Mouse (Mus musculus) layer of hippocampus, adult 8-10 months (tissue): Measurements from ENCODE around the gene Gtpbp6. TPM values are rescaled to one million over a fixed set of nuclear protein-coding genes. Genes with fewer than 3 reads are reported as not detected.
"Not testable (repeated sequence)": the region's sequence is repeated elsewhere in the genome, so short reads cannot be mapped to it uniquely, and the experiment has no call there.

ENCODE experiments used
- DNase-seq, 2 experiments: peaks; one replicate each; pipeline ENCODE4 v3.0.0; 2022; ENCODE audit warnings: low spot score in 2 of 2
- total RNA-seq, 4 experiments: library from RNA; stranded (reverse); gene quantifications; 2 replicates each; pipeline ENCODE4 v1.2.4; 2022

The Gtpbp6 gene
- 10 to 100 TPM; 83.8 to 92.2 (median 89.3) TPM for total RNA-seq

DNA sequence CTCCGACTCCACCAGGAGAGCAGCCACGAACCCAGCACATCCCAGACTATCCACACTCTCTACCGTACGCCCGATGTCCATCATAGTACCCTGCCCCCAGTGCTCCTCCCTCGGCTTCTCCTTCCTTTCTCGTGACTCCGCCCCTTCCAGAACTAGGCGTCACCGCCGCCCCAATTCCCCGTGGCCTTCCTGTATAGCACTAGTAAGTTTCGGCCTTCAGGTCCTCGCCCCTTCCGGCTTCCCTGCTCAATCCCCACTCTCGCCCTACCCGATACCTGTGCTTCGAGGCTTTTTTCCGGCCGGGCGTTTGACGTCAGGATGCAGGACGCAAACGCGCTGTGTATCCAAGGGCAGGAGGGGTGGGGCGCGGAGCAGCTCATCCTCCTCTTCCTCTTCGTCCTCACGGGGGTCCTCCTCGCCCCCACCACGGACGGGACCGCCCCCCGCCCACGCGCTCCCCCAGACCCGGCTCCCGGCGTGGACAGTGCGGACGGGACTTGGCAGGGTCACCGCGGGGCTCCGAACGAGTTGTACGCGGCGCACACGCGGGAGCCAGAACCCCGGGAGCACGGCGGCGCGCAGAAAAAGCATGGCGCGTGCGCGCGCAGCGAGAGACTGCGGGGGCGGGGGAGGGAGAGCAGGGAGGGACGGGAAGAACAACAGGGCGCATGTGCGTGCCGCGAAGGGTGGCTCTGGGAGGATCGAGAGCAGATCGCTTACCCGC lies at the start of gene Gtpbp6:
TSS of gene Gtpbp6 (minus strand) at position 617 of the 724 bp plus-strand sequence.
- peak; percentile 94 to 95 for DNase-seq

DNA sequence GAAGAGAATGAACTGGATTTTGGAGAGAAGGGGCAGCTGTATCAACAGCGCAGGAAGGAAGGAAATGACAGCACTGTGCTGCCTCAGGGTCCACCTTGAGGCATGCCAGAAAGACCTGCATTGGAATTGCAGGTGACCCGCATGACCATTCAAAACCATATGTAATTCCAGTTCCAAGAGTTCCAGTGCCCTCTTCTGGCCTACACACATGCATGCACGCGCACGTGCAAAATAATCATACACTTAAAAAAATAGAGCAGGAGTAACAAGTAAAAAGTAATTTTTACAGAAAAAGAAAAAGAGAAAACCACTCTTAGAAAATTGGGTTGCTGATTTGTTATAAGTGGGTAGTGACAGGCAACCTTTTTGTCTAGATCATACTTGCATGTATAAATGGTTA lies 35.0 kb upstream of the Gtpbp6 start:
- no peak for DNase-seq

DNA sequence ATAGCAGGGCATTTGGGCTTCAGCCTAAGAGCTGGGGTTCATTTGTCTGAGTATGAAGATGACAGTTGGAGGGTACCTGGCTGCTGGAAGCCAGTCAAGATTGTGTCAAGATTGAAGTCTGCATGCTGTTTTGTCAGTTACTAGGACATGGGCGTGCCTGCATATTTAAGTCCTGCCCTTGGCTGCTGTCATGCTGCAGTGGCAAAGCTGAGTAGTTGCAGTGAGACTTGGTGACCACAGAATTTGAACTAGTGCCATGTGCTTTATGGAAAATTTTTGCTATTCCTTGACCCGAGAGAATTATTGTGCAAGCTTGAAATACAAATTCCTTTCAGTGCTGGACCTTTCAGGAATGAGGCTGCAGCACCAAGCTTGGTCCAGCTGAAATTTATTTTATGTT lies 34.3 kb upstream of the Gtpbp6 start:
- no peak for DNase-seq

DNA sequence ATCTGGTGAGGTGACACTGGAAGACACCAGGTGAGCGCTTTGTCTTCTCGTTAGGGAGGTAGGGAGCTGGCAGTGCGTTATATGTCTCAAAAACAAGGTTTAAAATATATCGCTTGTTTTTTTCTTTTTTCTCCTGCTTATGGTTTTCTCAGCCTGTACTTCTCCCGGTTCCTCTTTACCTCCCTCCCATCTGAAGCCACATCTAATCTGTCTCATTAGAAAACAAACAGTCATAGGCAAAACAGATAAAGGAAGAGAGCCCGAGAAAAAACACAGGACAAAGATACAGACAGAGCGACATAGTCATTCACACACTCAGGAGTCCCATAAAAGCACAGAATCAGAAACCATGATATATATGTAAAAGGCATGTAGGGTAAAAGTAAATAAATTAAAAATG lies 32.4 kb upstream of the Gtpbp6 start:
- DNase-seq, result no peak

DNA sequence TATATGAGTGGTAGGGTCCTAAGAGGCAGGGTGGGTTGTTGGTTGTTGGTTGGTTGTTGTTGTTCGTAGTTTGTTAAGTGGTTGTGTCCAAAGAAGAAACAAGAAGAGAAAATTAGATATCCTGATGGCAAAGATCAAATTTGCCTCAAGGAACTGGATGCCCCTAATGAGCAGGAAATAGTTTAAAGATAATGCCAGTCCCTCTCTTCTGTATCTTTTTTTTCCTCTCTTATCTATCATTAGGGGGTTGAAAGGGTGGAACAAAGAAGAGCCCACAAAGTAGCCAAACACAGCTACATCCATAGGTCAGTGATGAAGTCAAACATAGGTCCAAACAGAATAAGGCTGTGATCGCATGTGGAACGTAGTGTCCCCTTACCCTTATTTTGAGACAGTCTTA lies 31.3 kb upstream of the Gtpbp6 start:
- no peak for DNase-seq

DNA sequence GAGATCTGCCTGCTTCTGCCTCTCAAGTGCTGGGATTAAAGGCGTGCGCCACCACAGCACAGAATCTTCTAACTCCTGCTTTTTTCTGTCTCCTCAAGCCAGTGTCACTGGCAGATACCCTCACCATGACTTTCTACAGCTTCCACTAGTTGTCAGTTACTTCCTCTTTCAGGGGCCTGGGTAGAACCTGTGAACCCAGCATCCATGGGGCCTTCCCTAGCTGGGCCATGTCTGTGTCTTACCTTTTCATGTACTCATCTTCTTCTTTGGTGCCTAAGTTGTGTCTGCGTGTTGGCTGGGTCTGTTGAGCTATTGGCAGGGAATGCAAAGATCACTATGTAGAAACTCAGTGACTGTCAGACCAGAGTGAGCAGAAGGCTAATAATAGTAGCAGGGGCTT lies 29.8 kb upstream of the Gtpbp6 start:
- DNase-seq, result no peak

DNA sequence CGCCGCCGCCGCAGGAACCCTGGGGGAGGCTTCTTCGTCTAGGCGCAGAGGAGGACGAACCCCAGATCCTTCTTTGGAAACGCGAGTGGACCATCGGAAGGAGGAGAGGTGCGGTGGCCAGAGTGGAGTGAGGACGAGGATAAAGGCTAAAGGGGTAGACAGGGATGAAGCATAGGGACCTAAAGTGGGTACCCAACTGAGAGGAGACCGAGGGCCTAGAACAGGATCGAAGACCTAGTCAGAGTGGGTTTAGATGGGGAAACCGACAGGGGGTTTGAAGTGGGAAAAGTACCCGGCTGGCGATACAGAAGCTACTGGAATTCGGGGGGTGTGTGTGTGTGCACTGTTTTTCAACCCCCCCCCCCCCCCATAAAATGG lies 28.1 kb upstream of the Gtpbp6 start:
- no peak for DNase-seq

DNA sequence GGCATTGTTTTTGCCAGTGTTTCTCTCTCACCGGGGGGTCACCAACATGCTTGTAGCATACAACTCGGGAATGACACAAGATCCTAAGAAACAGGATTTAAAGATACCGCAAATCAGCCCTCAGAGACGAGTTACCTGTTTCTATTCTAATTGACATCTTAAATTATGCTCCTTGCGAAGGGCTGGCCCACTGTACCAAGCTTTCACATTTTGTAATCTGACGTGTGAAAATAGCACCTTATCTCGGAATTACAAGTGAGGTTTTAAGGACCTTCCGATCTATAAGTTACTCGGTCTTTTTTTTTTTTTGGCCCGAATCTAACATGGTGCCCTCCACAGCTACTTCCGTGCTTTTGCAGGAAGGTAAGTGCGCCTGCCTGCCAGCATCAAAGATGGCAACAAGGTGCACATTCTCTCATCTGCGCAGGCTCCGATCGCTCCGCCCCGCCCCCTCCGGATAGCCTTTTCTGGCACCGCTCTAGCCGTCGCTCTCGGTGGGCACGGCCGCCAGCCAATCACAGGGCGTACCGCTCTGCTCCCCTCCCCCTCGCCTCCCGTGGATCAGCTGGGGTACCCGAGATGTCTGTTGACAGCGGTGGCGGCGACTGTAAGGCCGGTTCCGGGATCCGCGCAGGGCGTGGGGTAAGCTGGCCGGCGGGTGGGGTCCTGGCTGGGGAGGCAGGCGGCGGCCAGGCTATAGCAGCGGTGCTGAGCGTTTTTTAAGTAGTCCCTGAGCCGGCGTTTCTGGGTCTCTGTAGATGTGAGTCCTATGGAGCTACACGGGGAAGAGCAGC lies 27.5 kb upstream of the Gtpbp6 start, which contains the start of gene Chfr:
TSS of gene Chfr (plus strand) at position 550 of the 794 bp plus-strand sequence.
- DNase-seq, result peak; percentile 98 to 100

DNA sequence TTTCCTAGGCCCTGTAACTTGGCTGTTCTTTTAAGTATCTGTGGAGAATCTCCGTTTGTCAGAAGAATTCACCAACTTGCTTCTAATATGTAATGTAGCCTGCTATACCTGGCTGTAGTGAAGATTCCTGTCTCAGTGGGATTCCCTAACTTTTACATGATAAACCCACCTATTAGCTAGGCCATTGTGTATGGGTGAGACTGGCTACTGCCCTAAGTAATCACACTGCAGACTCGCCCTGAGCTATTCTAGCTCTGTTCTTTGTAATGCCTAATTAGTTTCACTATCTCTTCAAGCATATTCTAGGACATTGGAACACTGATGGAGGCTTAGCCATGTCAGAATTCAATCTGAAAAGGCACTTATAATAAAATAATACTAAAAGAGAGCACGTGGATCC lies 14.4 kb upstream of the Gtpbp6 start:
- not testable (repeated sequence) for DNase-seq

DNA sequence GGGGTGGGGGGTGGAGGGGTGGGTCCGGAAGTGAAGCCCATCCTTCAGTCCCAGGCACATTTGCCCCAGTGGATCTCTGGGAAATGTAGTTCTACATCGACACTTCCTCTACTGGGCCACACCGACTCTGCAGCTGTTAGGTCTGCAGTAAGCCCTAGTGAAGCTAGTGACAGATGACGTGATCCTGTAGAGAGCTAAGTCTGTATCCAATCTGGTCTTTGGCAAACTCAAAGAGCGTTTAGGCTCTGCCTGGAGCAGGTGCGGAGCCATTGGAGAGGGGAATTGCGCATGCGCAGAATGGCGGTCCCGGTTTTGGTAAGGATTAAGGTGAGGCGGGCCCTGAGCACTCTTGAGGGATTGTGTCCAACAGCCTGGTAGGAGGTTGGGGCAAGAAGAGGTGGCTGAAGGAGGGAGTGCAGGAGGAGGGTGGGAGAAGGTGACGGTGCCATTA lies 2.0 kb upstream of the Gtpbp6 start, which contains the start of gene Zfp605:
TSS of gene Zfp605 (plus strand) at position 102 of the 451 bp plus-strand sequence.
- peak; percentile 92 to 95 for DNase-seq

DNA sequence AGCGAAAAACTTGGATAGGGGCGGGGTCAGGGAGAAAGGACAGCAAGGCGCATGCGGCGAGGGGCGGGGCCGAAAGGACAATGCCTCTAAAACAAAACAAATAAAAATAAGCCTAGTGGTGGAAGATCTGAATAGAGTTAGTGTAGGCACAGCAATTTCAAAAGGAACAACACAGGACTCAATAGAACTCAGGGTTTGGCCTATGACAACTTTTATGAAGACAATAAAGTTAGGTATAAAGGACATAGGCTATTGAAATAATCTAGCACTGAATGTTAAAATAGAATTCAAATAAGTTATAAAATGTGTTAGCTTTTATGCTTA lies 270 bp upstream of the Gtpbp6 start:
- DNase-seq, result no peak

DNA sequence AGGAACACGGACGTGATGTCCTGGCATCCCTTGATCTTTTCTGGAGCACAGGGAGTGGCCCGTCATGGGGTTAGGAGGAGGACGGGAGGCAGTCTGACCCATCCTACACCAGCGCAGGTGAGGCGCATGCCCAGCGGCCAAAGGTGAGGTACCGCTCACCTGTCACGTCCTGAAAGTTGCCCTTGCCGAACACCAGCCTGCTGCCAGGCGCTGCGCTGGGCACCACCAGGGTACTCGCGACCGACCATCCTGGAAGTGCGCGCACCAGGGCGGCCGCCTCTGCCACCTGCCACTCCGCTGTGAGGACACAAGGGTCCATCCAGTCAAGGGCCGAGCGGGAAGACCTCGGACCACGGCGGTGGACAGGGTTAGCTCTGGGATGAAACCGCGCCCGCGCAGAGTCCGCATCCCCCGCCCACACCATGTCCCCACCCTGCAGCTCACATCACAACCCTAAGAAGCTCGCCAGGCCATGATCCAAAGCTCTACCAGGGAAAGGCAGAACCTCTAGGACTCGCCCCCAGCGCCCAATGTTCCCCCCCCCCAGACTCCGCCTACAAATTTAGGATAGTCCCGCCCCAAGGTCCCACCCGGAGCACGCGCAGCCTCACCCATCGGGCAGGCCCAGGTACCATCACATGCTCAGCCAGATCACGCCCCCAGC lies 964 bp downstream of the Gtpbp6 start:
- peak; percentile 46 to 57 for DNase-seq

DNA sequence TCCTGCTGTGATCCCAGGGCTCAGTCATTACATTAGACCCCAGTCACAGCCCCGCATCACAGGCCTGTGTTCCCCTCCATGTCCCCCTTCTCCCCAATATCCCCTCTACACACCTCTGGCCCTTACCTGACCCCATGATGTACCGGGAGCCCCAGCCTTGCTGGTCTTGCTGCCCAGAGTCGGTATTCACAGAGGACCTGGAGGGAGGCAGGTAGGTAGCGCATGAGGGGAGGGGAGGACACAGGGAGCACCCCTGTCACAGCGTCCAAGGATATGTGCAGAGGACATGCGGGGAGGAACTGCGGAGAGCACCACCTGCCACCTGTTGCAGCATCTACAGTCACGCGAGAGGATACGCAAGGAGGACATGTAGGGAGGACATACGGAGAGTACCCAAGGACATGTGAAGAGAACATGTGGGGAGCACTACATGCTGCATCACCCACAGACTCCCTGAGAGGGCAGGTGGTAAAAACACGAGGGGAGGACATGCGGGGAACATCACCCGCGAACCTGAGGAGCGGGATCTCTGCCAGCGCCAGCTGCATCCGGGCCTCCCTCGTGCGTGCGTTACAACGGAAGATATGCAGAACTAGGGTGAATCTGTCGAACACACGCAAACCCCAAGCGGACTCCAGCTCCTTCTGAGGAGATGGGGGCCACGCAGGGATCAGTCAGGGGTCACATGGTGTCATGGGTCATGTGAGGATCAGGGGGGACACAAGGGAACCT lies 1.7 kb downstream of the Gtpbp6 start:
- DNase-seq, result peak; percentile 28 to 53

DNA sequence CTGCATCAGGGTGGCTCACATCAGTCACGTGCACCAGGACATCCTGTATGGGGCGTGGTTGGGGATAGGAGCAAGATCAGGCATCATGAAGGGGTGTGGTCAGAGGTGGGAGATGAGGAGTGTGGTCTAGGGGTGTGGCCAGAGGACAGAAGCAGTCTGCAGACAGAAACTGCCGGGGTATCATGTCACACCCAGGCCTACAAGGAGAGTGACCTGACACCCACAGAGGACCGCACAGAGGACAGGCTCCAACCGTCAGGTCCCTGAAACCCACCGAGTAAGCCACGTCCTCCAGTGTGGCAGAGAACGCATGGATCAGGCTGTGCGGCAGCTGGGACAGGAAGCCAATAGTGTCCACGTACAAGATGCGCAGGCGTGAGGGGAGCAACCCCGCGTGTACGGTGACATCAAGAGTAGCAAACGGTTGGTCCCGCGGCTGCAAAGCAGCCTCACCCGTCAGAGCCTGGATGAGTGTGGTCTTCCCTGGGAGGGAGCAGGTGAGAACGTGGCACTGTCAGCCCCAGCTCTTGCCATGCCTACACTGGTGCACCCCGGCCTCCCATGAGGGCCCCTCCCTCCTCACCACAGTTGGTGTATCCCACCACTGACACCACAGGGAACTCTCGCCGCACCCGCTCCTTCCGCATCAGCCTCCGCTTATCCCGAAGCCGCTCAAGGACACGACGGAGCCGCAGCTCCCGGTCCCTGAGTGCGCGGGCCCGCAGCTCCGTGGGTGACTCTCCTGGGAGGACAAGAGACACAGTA lies 3.2 kb downstream of the Gtpbp6 start:
- peak in 1 of 2 experiments; percentile 23 for DNase-seq

DNA sequence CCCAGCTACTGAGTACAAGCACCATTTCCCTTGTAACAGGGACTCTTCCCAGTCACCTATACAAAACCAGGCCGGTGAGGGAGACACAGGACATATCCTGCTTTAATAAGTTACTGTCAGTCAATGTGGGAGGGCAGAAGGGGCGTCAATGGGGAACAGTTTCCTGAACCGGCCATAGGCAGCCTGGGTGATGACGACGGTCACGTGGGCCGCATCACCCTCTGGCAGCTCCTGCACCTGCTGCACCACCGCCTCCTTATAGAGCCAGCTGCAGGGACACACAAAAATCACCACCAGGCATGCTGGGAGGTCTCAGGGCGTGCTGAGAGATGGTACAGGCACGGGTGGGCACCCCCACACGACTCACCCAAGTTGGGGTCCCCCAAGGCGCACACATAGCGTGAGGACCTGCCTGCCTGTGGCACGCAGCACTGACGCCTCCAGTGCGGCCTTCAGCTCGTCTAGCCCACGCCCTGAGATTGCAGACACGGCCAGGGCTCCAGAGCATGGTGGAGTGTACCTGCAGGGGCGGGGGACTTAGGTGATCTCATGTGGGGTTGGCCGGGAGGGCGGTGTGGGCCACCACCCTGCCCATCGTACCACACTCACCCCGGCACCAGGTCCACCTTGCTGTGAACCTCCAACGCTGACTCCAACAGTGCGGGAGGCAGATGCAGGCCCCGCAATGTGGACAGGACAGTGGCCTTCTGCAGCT lies 3.9 kb downstream of the Gtpbp6 start:
- DNase-seq, result no peak

DNA sequence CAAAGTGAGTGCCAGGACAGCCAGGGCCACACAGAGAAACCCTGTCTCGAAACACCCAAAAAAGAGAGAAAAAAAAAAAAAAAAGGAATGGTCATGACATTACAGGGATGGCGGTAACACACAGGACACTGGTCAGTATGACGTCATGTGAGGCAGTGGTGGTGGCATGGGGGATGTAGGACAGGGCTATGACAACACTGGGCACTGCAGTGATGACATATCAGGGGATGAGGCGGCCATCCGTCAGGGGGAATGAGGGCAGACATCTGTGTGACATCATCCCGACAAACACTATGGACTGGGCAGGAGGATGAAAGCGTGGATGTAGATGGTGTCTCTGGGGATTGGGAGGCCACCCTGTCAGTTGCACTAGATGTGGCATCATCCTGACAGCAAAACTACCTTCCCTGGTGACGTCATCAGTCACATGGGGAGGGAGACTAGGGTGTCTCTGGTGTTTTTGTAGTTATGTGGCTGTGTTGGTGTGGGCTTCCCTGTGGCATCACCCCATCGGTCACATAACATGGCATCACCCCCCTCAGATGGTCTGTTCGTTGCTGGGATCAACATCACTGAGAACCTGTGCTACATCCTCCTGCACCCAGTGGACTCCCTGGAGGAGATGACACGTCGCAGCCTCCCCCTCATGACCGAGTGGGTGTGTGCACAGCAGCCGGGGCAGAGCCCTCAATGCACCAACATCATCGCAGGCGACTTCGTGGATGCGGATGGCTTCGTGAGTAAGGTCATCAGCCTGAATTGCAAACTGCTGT lies 5.0 kb downstream of the Gtpbp6 start:
- no peak for DNase-seq

DNA sequence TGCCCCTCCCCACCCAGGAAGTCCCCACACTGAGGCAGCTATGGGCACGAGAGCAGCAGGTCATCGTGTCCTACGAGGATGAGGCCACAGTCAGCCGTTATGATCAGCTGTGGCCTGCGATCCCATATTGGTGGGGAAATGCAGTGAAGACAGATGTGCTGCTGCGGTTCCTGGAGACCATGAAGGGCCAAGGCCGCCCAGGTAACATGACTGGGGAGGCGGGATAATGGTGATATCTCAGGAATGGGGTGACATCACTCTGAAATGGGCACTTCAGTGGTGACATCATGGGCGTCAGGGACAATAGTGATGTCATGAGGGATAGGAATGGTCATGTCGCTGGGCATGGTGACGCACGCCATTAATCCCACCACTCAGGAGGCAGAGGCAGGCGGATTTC lies 5.6 kb downstream of the Gtpbp6 start:
- DNase-seq, result peak in 1 of 2 experiments; percentile 32

DNA sequence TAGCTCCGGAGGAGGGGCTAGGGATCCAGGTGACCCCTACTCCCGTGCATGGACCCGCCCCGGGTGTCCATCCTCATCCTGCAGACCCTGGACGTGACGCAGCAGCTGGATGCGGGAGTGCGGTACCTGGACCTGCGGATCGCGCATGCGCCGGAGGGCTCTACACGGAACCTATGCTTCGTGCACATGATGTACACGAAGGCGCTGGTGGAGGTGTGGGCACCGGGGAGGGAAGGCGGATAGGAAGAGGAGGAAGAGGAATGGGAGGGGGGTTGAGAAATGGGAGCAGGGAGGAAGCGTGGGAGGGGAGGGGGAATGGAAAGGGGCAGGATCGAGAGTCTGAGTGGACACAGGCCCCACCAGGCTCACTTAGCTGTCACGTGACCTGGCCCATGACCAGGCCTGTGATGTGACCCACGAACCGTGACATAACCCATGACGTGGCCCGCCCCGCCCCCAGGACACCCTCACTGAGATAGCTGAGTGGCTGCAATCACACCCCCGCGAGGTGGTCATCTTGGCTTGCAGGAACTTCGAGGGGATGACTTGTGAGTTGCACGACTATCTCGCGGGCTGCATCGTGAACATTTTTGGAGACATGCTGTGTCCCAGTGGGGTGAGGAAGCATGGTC lies 6.2 kb downstream of the Gtpbp6 start:
- DNase-seq, result peak; percentile 69 to 72
